Mouse (Mus musculus) urinary bladder, adult 18-20 months (tissue): ENCODE data around the gene Gm4894.

Experiments
- DNase-seq, 2 experiments: peaks; one replicate each; pipeline ENCODE4 v3.0.0; 2022; ENCODE audit warnings: low spot score in 2 of 2, mixed read lengths in 2 of 2

Gene Gm4894

DNA sequence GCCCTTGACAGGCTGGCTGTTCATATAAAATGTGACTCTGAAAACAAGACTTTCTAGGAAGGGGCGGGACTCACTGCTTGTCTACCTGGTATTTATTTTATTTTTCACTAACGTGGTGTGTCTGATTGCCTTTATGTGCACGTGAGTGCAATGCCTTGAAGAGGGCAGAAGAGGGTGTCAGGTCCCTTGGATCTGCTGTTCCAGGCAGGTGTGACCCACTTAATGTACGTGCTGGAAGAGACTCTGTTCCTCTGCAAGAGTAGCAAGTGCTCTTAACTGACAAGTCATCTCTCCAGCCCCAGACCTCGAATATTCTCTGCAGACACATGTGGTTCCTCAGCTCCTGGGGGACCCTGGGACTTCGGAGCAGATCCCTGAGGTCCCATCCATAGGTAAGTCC lies at the start of gene Gm4894:
TSS of gene Gm4894 (plus strand) at position 301 of the 400 bp plus-strand sequence.
- DNase-seq: no peak

DNA sequence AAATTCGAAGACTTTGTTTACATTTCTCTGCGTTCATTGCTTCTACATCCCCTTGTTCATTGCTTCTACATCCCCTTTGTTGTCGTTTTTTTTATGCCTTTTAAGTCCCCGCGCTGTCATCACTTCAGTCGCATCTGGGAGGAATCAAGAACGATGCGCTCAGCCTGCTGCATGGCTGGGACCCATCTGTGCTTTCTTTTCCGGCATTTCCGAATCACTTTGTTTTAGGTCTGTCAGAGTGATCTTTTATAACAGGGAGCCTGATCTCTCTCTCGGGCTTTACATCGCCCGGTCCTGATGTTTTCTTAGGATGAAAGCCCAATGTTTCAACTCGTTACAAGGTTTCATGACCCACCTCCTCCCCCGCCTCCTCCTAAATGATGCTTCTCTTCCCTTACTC lies 44.0 kb upstream of the Gm4894 start:
- DNase-seq: no peak

DNA sequence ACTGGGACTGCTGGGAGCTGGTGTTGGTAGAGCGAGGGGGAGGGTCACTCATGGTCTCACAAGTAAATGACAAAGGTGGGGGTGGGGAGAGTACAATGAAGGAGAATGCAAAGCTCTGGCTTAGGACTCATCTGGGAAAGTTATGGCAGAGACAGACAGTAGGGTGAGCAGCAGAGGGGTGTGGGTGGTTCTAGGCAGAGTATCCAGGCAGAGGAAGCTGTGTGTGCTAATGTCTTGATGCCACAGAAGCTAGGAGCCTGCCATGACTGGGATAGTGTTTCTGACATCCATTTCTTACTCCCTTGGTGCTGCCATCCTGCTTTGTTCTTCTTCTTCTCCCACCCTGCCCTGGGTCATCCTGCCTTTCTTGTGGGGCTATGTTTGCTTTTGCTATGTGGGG lies 38.8 kb upstream of the Gm4894 start:
- DNase-seq: no peak

DNA sequence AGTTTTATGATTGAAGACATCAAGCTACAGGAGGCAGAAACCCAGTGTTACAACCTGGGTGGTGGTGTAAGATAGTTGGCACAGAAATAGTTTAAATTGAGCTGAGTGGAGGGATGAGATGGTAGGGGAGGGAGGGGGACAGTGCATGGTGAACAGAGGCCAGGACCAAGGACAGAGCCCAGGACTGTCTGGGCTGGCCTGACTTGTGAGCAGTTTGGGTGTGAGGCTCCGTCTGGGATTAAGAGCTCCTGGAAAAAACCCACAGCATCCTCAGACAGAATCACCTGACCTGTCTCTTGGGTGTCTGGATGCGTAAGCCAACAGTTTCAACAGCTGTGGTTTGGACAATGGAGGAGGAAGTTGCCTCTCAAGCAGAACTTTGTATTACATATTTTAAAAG lies 35.6 kb upstream of the Gm4894 start:
- DNase-seq: no peak

DNA sequence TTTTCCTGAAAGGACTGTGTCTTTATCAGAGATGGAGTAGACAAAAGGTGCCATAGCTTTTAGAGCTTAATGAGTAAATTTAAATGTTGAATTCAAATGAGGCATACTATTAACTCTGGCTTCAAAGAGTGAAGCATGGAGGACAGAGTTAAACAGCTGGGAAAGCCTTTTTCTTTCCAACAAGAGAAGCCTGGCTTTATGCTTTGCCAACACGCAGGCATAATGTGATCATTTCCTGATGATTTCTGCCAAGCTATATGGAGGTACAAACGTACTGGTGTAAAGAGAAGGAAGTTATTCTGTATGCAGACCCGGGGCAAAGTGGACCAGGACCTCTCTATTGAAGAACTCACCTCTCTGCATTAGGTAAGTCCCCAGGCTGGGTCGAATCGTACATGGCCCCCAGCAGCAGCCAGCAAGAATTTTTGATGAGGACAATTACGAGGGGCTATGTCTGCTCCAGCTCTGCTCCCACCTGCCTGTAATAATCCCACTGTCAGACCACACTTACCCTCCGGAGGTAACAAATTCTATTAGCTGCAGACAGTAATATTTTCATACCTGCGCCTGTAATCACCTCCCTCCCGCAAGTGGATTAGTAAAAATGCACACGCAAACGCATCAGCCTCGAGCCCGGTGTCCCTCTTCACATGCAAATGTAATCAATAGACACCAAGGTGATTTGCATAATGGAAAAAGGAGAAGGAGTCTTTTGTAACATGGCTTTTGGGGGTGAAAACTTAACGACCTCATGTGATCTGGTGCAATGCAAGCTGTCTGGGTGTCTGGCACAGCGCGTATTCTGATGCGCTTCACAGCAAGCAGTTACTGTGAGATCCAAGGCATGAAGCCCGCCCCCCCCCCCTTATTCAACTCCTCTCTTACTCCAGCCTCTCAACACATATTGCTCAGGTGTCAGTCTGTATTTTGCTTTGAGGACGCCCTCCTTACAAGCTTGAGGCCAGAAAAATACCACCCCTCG lies 32.4 kb upstream of the Gm4894 start:
- no peak for DNase-seq

DNA sequence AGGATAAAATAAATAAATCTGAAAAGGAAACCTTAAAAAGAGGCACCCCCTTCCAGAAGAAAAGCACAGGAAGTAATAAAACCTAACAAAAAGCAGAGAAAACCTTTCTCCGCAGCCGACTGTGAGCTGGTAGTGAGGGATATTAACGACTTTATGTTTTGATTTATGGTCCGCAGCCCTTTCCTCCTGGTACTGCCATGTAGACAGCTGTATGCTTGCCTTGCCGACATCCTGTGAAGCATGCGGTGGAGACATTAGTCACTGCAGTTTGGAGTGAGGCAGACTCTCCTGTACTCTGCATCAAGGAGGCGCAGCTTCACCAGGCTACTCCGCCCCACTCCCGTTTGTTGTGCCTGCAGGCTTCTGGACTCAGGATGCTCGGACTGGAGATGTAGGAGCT lies 25.8 kb upstream of the Gm4894 start:
- DNase-seq: no peak

DNA sequence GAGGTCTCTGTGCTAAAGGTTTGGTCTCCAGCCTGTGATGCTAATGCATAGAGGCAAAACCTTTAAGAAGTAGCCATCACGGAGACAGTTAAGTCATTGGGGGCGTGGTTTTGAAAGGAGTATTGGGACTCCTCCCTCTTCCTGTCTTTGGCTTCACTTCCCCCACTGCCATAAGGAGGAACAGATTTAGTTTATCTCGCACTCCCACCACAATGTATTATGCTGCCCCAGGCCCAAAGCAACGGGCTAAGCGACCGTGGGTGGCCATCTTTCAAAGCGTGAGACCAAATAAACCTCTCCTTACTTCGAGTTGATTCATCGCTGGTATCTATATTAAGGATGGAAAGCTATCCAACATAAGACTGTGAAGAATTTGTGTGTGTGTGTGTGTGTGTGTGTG lies 22.9 kb upstream of the Gm4894 start:
- no peak for DNase-seq

DNA sequence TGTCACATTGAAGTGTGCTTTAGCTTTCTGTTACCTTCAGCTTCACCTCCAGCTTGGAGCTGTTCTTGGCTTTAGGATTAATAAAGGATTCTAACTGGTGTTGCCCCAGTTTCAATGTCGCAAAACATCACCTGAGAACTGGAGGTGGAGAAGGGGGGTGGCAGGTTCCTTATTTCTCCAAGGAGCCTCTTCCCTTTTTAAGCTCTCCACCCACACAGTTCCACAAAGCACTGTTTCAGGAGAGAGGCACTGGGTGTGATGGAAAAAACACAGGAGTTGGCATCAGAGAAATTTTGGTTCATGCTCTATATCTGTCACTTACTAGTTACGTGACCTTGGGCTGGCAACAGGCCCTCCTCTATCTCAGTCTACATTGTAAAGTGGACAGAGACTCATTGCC lies 21.3 kb upstream of the Gm4894 start:
- DNase-seq: no peak

DNA sequence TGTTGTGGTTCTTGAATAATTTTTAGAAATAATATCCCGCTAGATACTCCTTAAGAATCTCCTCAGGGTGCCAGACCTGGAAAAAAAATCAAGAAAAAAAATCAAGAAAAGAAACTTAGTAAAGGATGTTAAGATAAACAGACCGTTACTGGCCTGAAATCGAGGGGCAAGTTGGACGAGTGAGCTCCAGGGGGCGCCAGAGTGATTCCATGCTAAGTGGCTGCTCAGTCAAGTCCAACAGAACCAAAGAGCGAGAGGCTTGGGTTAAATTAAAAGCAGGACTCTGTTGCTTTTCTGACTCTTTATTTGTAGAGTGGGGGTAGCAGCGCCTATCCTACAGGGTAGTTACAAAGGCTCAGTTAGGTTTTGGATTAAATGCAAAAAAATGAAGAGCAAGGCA lies 3.5 kb upstream of the Gm4894 start:
- DNase-seq: peak; percentile 18 to 64

DNA sequence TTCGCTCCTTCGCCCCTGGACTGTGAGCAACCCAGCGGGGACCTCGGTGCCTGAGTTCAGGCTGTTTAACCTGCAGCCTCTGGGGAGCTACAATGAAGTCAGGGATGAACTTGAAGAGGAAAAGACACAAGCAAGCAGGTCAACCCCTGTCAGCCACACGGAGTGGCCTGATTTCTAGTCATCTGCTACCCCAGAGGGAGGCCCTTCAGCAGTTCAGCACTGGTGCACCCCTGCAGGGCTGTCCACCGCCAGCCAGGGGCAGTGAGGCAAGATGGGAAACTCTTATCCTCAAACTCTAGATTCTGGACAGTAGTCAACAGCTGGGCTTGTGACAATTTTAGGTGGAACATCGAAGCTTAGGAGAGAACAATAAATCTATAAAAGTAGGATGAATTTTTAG lies 18.6 kb downstream of the Gm4894 start:
- no peak for DNase-seq

DNA sequence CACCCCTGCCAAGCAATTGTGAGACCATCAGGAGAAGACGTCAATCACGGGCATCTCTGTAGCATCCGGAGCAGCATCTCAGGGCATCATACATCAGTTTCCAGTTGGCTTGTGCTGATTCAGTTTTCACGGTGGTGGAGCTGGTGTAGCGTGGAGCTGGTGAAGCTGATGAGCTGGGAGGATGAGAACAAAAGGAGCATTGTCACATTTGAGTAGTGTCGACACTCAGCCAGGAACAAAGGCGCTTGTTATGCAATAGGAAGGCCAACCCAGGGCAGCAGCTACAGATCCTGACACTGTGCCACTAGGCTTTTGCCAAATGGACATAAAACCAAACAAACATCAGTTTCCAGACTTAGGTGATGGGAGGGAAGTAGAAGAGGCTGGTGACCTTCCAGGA lies 23.2 kb downstream of the Gm4894 start:
- no peak for DNase-seq

DNA sequence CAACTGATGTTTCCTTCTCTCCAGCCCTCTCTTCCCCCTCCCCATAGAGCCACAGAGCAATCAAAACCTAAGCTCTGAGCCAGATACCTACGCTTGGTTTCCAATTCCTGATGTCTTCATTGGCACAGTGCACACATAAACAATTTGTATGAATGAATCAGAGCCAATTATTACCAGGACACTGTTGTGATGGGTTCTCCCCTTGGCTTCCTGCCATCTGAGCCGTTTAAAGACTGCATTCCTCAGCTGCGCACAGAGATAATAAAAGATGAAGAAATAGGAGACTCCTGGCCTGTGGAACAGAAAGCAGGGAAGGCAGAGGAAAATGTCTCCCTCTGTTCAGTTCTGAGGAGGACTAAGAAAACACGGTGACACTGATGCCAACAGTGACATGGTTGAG lies 25.6 kb downstream of the Gm4894 start:
- DNase-seq: no peak

DNA sequence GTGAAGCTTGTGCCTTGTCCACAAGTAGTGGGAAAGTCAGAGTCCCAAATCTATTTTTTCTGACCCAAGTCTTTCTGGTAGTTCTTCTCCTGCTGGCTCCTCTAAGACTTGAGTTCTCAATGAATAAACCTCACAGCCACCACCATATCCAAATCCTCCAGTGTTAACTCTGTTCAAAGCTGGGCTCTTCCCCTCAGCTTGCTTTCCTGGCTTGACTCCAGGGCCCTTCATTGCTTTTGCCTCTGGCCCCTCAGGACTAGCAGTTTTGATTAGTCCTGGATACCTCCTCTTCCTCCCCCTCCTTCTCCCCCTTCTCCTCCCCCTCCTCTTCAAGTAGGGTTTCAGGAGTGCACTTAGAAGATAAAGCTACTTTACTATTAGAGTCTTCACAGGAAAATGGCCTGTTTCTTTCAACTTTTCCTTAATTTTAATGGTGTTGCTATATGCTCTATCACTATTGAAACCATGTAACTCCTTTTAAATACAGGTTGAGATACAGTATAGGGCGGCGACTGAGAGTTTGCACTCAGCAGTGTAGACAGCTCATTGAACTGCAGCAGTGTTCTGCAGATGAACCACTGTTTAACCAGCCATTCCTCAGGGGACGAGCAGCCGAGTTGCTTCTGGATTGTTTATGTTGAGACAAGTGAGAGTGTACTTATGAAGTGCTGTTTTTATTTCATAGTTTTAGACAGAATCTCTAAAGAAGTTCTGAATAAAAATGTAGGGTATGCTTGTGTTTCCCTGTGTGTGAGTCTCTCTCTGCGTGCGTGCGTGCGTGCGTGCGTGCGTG lies 26.4 kb downstream of the Gm4894 start:
- no peak for DNase-seq

DNA sequence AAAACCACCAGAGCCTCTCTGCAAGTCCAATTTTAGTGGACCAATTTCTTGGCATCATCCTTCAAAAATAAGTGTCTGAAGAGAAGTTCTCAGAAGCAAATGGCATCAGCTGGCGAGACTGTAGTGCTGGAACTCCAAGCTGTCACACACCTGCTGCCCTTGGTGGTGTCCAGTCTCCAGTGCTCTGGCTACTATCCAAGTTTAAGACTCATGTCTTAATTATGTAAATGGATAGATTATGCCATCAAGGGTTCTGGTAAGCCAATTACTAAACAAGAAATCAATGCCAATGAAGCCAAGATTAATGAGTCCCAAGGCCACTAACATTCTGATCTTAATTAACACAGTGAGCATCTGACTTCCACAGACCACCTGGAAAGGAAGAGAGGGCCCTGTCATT lies 44.8 kb downstream of the Gm4894 start:
- no peak for DNase-seq

DNA sequence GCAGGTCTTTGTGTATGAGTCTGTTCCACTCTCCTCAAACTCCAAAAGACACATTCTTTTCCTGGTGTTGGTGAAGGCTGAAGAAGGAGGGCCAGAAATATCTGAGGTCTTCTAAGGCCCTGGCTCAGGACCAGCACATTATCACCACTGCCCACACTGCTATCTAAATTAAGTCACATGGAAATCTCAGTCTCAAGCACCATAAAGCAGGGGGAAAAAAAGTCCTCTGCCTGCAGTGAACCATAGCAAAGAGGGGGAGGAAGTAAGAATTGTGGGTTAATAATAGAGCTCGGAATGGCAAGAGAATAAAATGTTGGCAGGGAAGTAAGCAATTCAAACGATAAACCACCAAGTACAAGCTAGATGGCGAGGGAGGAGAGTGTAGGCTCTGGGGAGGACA lies 57.2 kb downstream of the Gm4894 start:
- DNase-seq: no peak

DNA sequence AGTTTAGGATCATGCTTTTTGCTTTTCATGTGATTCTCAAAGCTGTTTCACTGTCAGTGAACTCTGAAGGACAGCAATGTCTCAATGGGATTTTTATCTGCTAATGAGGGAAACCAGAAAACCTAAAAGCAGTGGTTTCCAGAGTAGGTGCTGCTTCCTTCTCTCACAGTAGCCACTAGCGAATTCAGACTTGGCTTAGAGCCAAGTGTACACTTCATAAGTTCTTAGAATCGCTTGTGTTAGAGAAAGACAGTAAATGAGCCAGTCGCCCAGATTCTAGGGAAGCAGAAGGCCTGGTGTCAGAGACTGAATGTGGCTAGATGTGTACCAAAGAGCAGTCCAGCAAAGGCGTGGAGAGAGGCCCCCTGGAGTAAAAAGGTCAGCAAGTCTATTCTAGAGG lies 60.5 kb downstream of the Gm4894 start:
- DNase-seq: no peak

DNA sequence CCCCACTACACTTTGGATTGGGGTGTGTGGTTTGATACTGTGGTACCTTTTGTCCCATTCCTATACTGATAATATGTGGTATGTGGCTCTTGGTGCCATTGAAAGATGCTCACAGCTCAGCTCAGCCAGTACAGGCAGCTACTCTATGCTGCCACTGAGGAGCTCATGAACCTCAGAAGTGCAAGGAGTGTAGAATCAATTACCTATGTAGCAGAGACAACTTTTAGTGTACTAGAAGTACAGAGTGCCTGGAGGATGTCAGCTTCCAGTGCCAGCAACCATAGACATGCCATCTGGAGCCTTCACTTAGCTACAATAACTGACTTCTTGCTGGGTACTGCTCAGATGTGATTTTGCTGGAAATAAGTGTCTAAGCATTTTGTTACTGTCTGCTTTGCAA lies 68.3 kb downstream of the Gm4894 start:
- DNase-seq: no peak
